Mouse (Mus musculus) E14TG2a.4 (cell line): Measurements from ENCODE around the gene Fam20b.

ENCODE experiments used
- CTCF ChIP-seq: conservative IDR thresholded peaks from 2 replicates; pipeline ENCODE4 v1.5.1; 2014; ENCODE audit warnings: low read length
- NANOG ChIP-seq: IDR thresholded peaks from 2 replicates; pipeline ENCODE4 v1.6.1; 2014; ENCODE audit warnings: borderline replicate concordance, low read length, mixed read lengths

GRCm38 (mm10) chr1:156735788-156736187, 16.9 kb upstream of the Fam20b start:
- TF ChIP-seq CTCF (no peak), NANOG (no peak)
